Mouse (Mus musculus) heart, embryonic 15.5 days (tissue): Measurements from ENCODE around the gene Nfasc. TPM values are rescaled to one million over a fixed set of nuclear protein-coding genes. Genes with fewer than 3 reads are reported as not detected.

ENCODE experiments used
- ATAC-seq: fragments of 200-750 bp; cut with Nextera tagmentation; replicated peaks from 2 replicates; pipeline ENCODE4 v1.8.0; 2017; ENCODE audit warnings: low read depth, moderate TSS enrichment; ENCODE audit not compliant: insufficient number of reproducible peaks, insufficient read depth, low FRiP score
- H3K27ac ChIP-seq: fragments of 300-500 bp; sonication (generic); 2 replicates; pipeline ENCODE4 v1.5.1; 2015; ENCODE audit warnings: mild to moderate bottlenecking, inconsistent platforms
- H3K27me3 ChIP-seq: fragments of 300-500 bp; sonication (generic); 2 replicates; pipeline ENCODE4 v1.6.1; 2015; ENCODE audit warnings: inconsistent platforms
- H3K36me3 ChIP-seq: fragments of 300-500 bp; sonication (generic); 2 replicates; pipeline ENCODE4 v1.6.1; 2015; ENCODE audit warnings: mild to moderate bottlenecking, inconsistent platforms
- H3K4me1 ChIP-seq: fragments of 300-500 bp; sonication (generic); replicated peaks from 2 replicates; pipeline ENCODE4 v1.6.1; 2015; ENCODE audit warnings: inconsistent platforms
- H3K4me2 ChIP-seq: fragments of 300-500 bp; sonication (generic); 2 replicates; pipeline ENCODE4 v1.6.1; 2015; ENCODE audit warnings: inconsistent platforms, mild to moderate bottlenecking, moderate library complexity
- H3K4me3 ChIP-seq: fragments of 300-500 bp; sonication (generic); 2 replicates; pipeline ENCODE4 v1.5.1; 2015; ENCODE audit warnings: mild to moderate bottlenecking, inconsistent platforms
- H3K9ac ChIP-seq: fragments of 300-500 bp; sonication (generic); 2 replicates; pipeline ENCODE4 v1.6.1; 2015; ENCODE audit warnings: mild to moderate bottlenecking, inconsistent platforms
- H3K9me3 ChIP-seq: fragments of 300-500 bp; sonication (generic); replicated peaks from 2 replicates; pipeline ENCODE4 v1.6.1; 2016; ENCODE audit warnings: inconsistent platforms
- WGBS: fragments of 180-500 bp; shearing (Covaris S2); methylation state at CpG from one replicate; pipeline ENCODE4 v1.1.7; 2015; ENCODE audit warnings: mixed read lengths; 5-methylcytosine and 5-hydroxymethylcytosine counted together
- polyA plus RNA-seq: library from polyadenylated mRNA; unstranded; fragments of >200 nt; fragmentation: Nextera tagmentation; extraction: Ambion mirVana; gene quantifications from 2 replicates; pipeline ENCODE4 v1.2.1, GENCODE M21; 2015

Gene Nfasc
- polyA plus RNA-seq, 1 experiment from 2014 or later = 0.28 TPM

GRCm38 (mm10) chr1:132765222-132765621, 23.6 kb upstream of the Nfasc start:
- ATAC-seq = no peak
- H3K27me3 ChIP-seq = peaks cover 8% of the 10 kb centered on the region
- no peak overlapping the region for H3K4me2 ChIP-seq
- H3K36me3 ChIP-seq = no peaks in the 10 kb centered on the region
- no peak overlapping the region for H3K27ac ChIP-seq
- H3K9me3 ChIP-seq = no peaks in the 10 kb centered on the region
- H3K4me1 ChIP-seq = peaks cover 8% of the 10 kb centered on the region
- WGBS = 73% methylated on average over 10 of the region's 10 CpGs
- H3K9ac ChIP-seq = no peak overlapping the region
- no peak overlapping the region for H3K4me3 ChIP-seq

- no peak overlapping the region for H3K27ac ChIP-seq
- H3K9me3 ChIP-seq = no peaks in the 10 kb centered on the region
- no peak for ATAC-seq
- H3K36me3 ChIP-seq = no peaks in the 10 kb centered on the region
- H3K9ac ChIP-seq = no peak overlapping the region
- 58% methylated on average over 6 of the region's 6 CpGs for WGBS
- peaks cover 6% of the 10 kb centered on the region for H3K4me1 ChIP-seq
- 0 out of 2 replicates have a peak, but pooled peaks cover 3% of the 10 kb centered on the region for H3K27me3 ChIP-seq
- H3K4me2 ChIP-seq = no peak overlapping the region
- H3K4me3 ChIP-seq = no peak overlapping the region
Observed at GRCm38 (mm10) chr1:132759390-132759789, 17.8 kb upstream of the Nfasc start.

GRCm38 (mm10) chr1:132758656-132759370, 17.2 kb upstream of the Nfasc start:
- Histone ChIP-seq H3K36me3 (no peaks in the 10 kb centered on the region), H3K9me3 (no peaks in the 10 kb centered on the region), H3K4me3 (peak overlapping the region; percentile 37), H3K27ac (no peak overlapping the region), H3K4me2 (peak overlapping the region; percentile 67), H3K4me1 (peaks cover 6% of the 10 kb centered on the region), H3K27me3 (0 out of 2 replicates have a peak, but pooled peaks cover 3% of the 10 kb centered on the region), H3K9ac (no peak overlapping the region)
- 7% methylated on average over 24 of the region's 24 CpGs for WGBS
- no peak; the same call in 1 of the 2 replicates for ATAC-seq

GRCm38 (mm10) chr1:132755211-132755610, 13.6 kb upstream of the Nfasc start:
- Histone ChIP-seq H3K4me3 (no peak overlapping the region), H3K27ac (no peak overlapping the region), H3K4me1 (peaks cover 6% of the 10 kb centered on the region), H3K9me3 (no peaks in the 10 kb centered on the region), H3K36me3 (no peaks in the 10 kb centered on the region), H3K9ac (no peak overlapping the region), H3K27me3 (0 out of 2 replicates have a peak, but pooled peaks cover 6% of the 10 kb centered on the region), H3K4me2 (no peak overlapping the region)
- WGBS = 58% methylated on average over 4 of the region's 4 CpGs
- ATAC-seq = no peak

- H3K4me3 ChIP-seq = no peak overlapping the region
- no peak overlapping the region for H3K4me2 ChIP-seq
- ATAC-seq = no peak
Observed at GRCm38 (mm10) chr1:132749217-132749884, 7.8 kb upstream of the Nfasc start.

GRCm38 (mm10) chr1:132746302-132746701, 4.7 kb upstream of the Nfasc start:
- H3K27me3 ChIP-seq = peaks cover 31% of the 10 kb centered on the region
- no peak overlapping the region for H3K27ac ChIP-seq
- H3K9ac ChIP-seq = no peak overlapping the region
- no peak overlapping the region for H3K4me2 ChIP-seq
- peaks cover 14% of the 10 kb centered on the region for H3K4me1 ChIP-seq
- ATAC-seq = no peak
- no peaks in the 10 kb centered on the region for H3K9me3 ChIP-seq
- H3K4me3 ChIP-seq = no peak overlapping the region
- WGBS = 52% methylated on average over 9 of the region's 9 CpGs
- no peaks in the 10 kb centered on the region for H3K36me3 ChIP-seq

More at GRCm38 (mm10) chr1:132749217-132749884, 7.8 kb upstream of the Nfasc start:
- peaks cover 3% of the 10 kb centered on the region; the same call in 1 of the 2 replicates for H3K27me3 ChIP-seq
- H3K36me3 ChIP-seq = no peaks in the 10 kb centered on the region
- H3K9me3 ChIP-seq = no peaks in the 10 kb centered on the region
- H3K27ac ChIP-seq = no peak overlapping the region
- 73% methylated on average over 9 of the region's 9 CpGs for WGBS
- peaks cover 8% of the 10 kb centered on the region; the same call in 1 of the 2 replicates for H3K4me1 ChIP-seq
- H3K9ac ChIP-seq = no peak overlapping the region

GRCm38 (mm10) chr1:132745636-132746035, 4.0 kb upstream of the Nfasc start:
- Histone ChIP-seq H3K36me3 (no peaks in the 10 kb centered on the region), H3K4me1 (peaks cover 15% of the 10 kb centered on the region), H3K9ac (no peak overlapping the region), H3K9me3 (no peaks in the 10 kb centered on the region), H3K27ac (no peak overlapping the region), H3K4me2 (no peak overlapping the region), H3K27me3 (peaks cover 34% of the 10 kb centered on the region), H3K4me3 (no peak overlapping the region)
- 44% methylated on average over 6 of the region's 6 CpGs for WGBS
- no peak for ATAC-seq

GRCm38 (mm10) chr1:132739077-132739521, 2.5 kb downstream of the Nfasc start:
- Histone ChIP-seq H3K27ac (no peak overlapping the region), H3K36me3 (no peaks in the 10 kb centered on the region), H3K9me3 (no peaks in the 10 kb centered on the region), H3K9ac (no peak overlapping the region), H3K4me3 (no peak overlapping the region), H3K4me2 (no peak overlapping the region), H3K27me3 (peaks cover 97% of the 10 kb centered on the region), H3K4me1 (peaks cover 7% of the 10 kb centered on the region)
- WGBS = 1% methylated on average over 11 of the region's 11 CpGs
- ATAC-seq = no peak

GRCm38 (mm10) chr1:132736171-132736570, 5.4 kb downstream of the Nfasc start:
- Histone ChIP-seq H3K9me3 (no peaks in the 10 kb centered on the region), H3K4me3 (no peak overlapping the region), H3K27ac (no peak overlapping the region), H3K27me3 (peaks cover 73% of the 10 kb centered on the region), H3K9ac (no peak overlapping the region), H3K4me2 (no peak overlapping the region), H3K4me1 (no peaks in the 10 kb centered on the region), H3K36me3 (no peaks in the 10 kb centered on the region)
- 14% methylated on average over 4 of the region's 4 CpGs for WGBS
- ATAC-seq = no peak

- Histone ChIP-seq H3K36me3 (no peaks in the 10 kb centered on the region), H3K4me3 (no peak overlapping the region), H3K4me1 (no peaks in the 10 kb centered on the region), H3K27ac (no peak overlapping the region), H3K9ac (no peak overlapping the region), H3K9me3 (no peaks in the 10 kb centered on the region), H3K27me3 (peaks cover 52% of the 10 kb centered on the region), H3K4me2 (no peak overlapping the region)
- ATAC-seq = no peak
- WGBS = 23% methylated on average over 9 of the region's 9 CpGs
Observed at GRCm38 (mm10) chr1:132733873-132734447, 7.6 kb downstream of the Nfasc start.

- H3K4me3 ChIP-seq = no peak overlapping the region
- H3K27me3 ChIP-seq = peaks cover 36% of the 10 kb centered on the region
- H3K9ac ChIP-seq = no peak overlapping the region
- H3K4me2 ChIP-seq = no peak overlapping the region
- no peaks in the 10 kb centered on the region for H3K36me3 ChIP-seq
- no peaks in the 10 kb centered on the region for H3K4me1 ChIP-seq
- ATAC-seq = no peak
- H3K27ac ChIP-seq = no peak overlapping the region
- no peaks in the 10 kb centered on the region for H3K9me3 ChIP-seq
- 80% methylated on average over 12 of the region's 12 CpGs for WGBS
Observed at GRCm38 (mm10) chr1:132732307-132732706, 9.3 kb downstream of the Nfasc start.
